Mouse (Mus musculus): ENCODE measurements at regions not wholly inside any gene's neighbourhood (a gene's known extent, or its start where the extent isn't known, plus 50 kb on each side); places are given as distances from the start of the nearest gene placed in this dataset.
"Not testable (repeated sequence)": the region's sequence is repeated elsewhere in the genome, so short reads cannot be mapped to it uniquely, and the experiment has no call there.

GRCm38 (mm10) chr7:87096500-87096899 is 100.6 kb downstream of the Vmn2r79 start:
- DNase-seq (ENCODE audit: extremely low spot score in 1 of 2, low spot score in 1 of 2): no peak

- not testable (repeated sequence) for DNase-seq (ENCODE audit: extremely low spot score in 1 of 2, low spot score in 1 of 2)
Observed at GRCm38 (mm10) chr7:87099611-87100010, 103.7 kb downstream of the Vmn2r79 start.

GRCm38 (mm10) chr7:87100377-87100776 is 104.5 kb downstream of the Vmn2r79 start:
- not testable (repeated sequence) for DNase-seq (ENCODE audit: extremely low spot score in 1 of 2, low spot score in 1 of 2)

GRCm38 (mm10) chr7:87101281-87101680 is 105.4 kb downstream of the Vmn2r79 start:
- DNase-seq (ENCODE audit: extremely low spot score in 1 of 2, low spot score in 1 of 2): not testable (repeated sequence)

- DNase-seq (ENCODE audit: extremely low spot score in 1 of 2, low spot score in 1 of 2): no peak
Observed at GRCm38 (mm10) chr7:87110312-87110984, 114.5 kb downstream of the Vmn2r79 start.

GRCm38 (mm10) chr7:87110985-87111372 is 115.1 kb downstream of the Vmn2r79 start:
- DNase-seq (ENCODE audit: extremely low spot score in 1 of 2, low spot score in 1 of 2): no peak

GRCm38 (mm10) chr7:87113654-87114053 is 117.7 kb downstream of the Vmn2r79 start:
- DNase-seq (ENCODE audit: extremely low spot score in 1 of 2, low spot score in 1 of 2): peak in 1 of 2 experiments; percentile 61

- DNase-seq (ENCODE audit: extremely low spot score in 1 of 2, low spot score in 1 of 2): no peak
Observed at GRCm38 (mm10) chr7:87122516-87122915, 123.4 kb upstream of the Nox4 start.

GRCm38 (mm10) chr7:87145896-87146295 is 100.0 kb upstream of the Nox4 start:
- DNase-seq (ENCODE audit: extremely low spot score in 1 of 2, low spot score in 1 of 2): no peak

- DNase-seq (ENCODE audit: extremely low spot score in 1 of 2, low spot score in 1 of 2): no peak
Observed at GRCm38 (mm10) chr7:87147703-87148102, 98.2 kb upstream of the Nox4 start.

- DNase-seq (ENCODE audit: extremely low spot score in 1 of 2, low spot score in 1 of 2): no peak
Observed at GRCm38 (mm10) chr7:87148681-87149080, 97.2 kb upstream of the Nox4 start.

- no peak for DNase-seq (ENCODE audit: extremely low spot score in 1 of 2, low spot score in 1 of 2)
Observed at GRCm38 (mm10) chr7:87150991-87151390, 94.9 kb upstream of the Nox4 start.

GRCm38 (mm10) chr7:87186443-87187153 is 59.3 kb upstream of the Nox4 start:
- DNase-seq (ENCODE audit: extremely low spot score in 1 of 2, low spot score in 1 of 2): no peak

- DNase-seq (ENCODE audit: extremely low spot score in 1 of 2, low spot score in 1 of 2): no peak
Observed at GRCm38 (mm10) chr7:87195647-87196046, 50.2 kb upstream of the Nox4 start.

Data from layer of hippocampus, postnatal 25 days (tissue).